Mouse (Mus musculus) hindbrain, embryonic 15.5 days (tissue): Measurements from ENCODE around the gene Bicra. TPM values are rescaled to one million over a fixed set of nuclear protein-coding genes. Genes with fewer than 3 reads are reported as not detected.

Source experiments
- ATAC-seq: fragments of 200-750 bp; cut with Nextera tagmentation; 2 replicates; pipeline ENCODE4 v1.8.0; 2017; ENCODE audit warnings: low read depth, moderate number of reproducible peaks, moderate TSS enrichment; ENCODE audit not compliant: low FRiP score
- H3K27ac ChIP-seq: fragments of 300-500 bp; sonication (generic); replicated peaks from 2 replicates; pipeline ENCODE4 v1.5.1; 2015; ENCODE audit warnings: mild to moderate bottlenecking, inconsistent platforms
- H3K27me3 ChIP-seq: fragments of 300-500 bp; sonication (generic); 2 replicates; pipeline ENCODE4 v1.6.1; 2015; ENCODE audit warnings: control low read depth, inconsistent platforms
- H3K36me3 ChIP-seq: fragments of 300-500 bp; sonication (generic); 2 replicates; pipeline ENCODE4 v1.6.1; 2015; ENCODE audit warnings: control low read depth, inconsistent platforms
- H3K4me1 ChIP-seq: fragments of 300-500 bp; sonication (generic); replicated peaks from 2 replicates; pipeline ENCODE4 v1.6.1; 2015; ENCODE audit warnings: control low read depth, inconsistent platforms
- H3K4me2 ChIP-seq: fragments of 300-500 bp; sonication (generic); 2 replicates; pipeline ENCODE4 v1.6.1; 2015; ENCODE audit warnings: moderate library complexity, mild to moderate bottlenecking, inconsistent platforms
- H3K4me3 ChIP-seq: fragments of 300-500 bp; sonication (generic); 2 replicates; pipeline ENCODE4 v1.5.1; 2015; ENCODE audit warnings: mild to moderate bottlenecking, inconsistent platforms
- H3K9ac ChIP-seq: fragments of 300-500 bp; sonication (generic); 2 replicates; pipeline ENCODE4 v1.6.1; 2015; ENCODE audit warnings: inconsistent platforms
- H3K9me3 ChIP-seq: fragments of 300-500 bp; sonication (generic); 2 replicates; pipeline ENCODE4 v1.6.1; 2016; ENCODE audit warnings: control low read depth, inconsistent platforms
- WGBS: fragments of 180-500 bp; shearing (Covaris S2); methylation state at CpG from one replicate; pipeline ENCODE4 v1.1.7; 2015; 5-methylcytosine and 5-hydroxymethylcytosine counted together
- polyA plus RNA-seq: library from polyadenylated mRNA; unstranded; fragments of >200 nt; fragmentation: Nextera tagmentation; extraction: Ambion mirVana; gene quantifications from 2 replicates; pipeline ENCODE4 v1.2.1, GENCODE M21; 2015

Gene Bicra
- polyA plus RNA-seq, 1 experiment from 2014 or later, result 8.7 TPM

GRCm38 (mm10) chr7:16056459-16057135, 8.9 kb upstream of the Bicra start:
- peaks cover 13% of the 10 kb centered on the region for H3K4me1 ChIP-seq
- ATAC-seq, result no peak

DNA sequence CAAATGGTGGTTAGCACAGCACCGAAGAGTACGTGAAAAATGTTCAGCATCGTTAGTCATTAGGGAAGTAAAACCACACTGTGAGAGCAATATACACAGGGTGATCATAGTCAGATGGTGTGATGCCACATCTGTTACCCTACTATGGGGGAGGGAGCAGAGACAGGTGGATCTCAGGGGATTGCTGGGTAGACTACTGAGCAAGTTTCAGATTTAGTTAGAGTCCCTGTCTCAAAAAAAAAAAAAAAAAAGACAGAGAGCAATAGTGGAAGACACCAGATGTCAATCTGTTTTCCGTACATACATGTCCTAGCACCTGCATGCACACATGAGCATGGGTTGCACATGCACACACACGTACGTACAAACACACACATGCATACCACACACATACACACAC, 7.9 kb upstream of the Bicra start:
- Histone ChIP-seq H3K36me3 (no peaks in the 10 kb centered on the region), H3K4me3 (no peak overlapping the region), H3K27ac (no peak overlapping the region), H3K27me3 (peaks cover 6% of the 10 kb centered on the region), H3K4me1 (peaks cover 14% of the 10 kb centered on the region), H3K9me3 (no peaks in the 10 kb centered on the region), H3K9ac (no peak overlapping the region), H3K4me2 (no peak overlapping the region)
- 84% methylated on average over 6 of the region's 6 CpGs for WGBS
- no peak for ATAC-seq

More at GRCm38 (mm10) chr7:16056459-16057135, 8.9 kb upstream of the Bicra start:
- no peak overlapping the region for H3K4me2 ChIP-seq
- H3K4me3 ChIP-seq, result no peak overlapping the region
- H3K9ac ChIP-seq, result no peak overlapping the region
- H3K27me3 ChIP-seq, result peaks cover 10% of the 10 kb centered on the region
- H3K9me3 ChIP-seq, result no peaks in the 10 kb centered on the region
- WGBS, result 31% methylated on average over 5 of the region's 5 CpGs
- H3K27ac ChIP-seq, result no peak overlapping the region
- no peaks in the 10 kb centered on the region for H3K36me3 ChIP-seq

DNA sequence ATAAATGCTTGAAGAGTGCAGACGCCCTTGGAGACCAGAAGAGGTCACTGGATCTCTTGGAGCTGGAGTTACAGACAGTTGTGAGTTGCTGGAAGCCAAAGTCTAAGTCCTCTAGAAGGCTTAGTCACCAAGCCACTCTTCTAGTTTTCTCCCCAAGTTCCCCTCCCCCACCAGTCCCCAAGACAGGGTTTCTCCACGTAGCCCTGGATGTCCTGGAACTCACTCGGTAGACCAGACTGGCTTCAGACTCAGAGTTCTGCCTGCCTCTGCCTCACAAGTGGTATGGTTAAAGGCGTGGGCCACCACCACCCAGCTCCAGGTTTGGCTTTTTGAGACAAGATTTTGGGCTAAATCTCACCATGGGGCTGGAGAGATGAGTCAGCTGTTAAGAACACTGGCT, 7.2 kb upstream of the Bicra start:
- H3K4me2 ChIP-seq, result no peak overlapping the region
- H3K36me3 ChIP-seq, result no peaks in the 10 kb centered on the region
- ATAC-seq, result no peak
- H3K4me3 ChIP-seq, result no peak overlapping the region
- WGBS, result 69% methylated on average over 4 of the region's 4 CpGs
- H3K4me1 ChIP-seq, result peaks cover 20% of the 10 kb centered on the region
- H3K9ac ChIP-seq, result no peak overlapping the region
- peaks cover 3% of the 10 kb centered on the region for H3K27me3 ChIP-seq
- H3K27ac ChIP-seq, result no peak overlapping the region
- H3K9me3 ChIP-seq, result no peaks in the 10 kb centered on the region

- no peak overlapping the region for H3K9ac ChIP-seq
- ATAC-seq, result no peak
- H3K4me2 ChIP-seq, result peak overlapping the region; percentile 59
- peak overlapping the region; percentile 49 for H3K27ac ChIP-seq
- H3K9me3 ChIP-seq, result no peaks in the 10 kb centered on the region
- peaks cover 31% of the 10 kb centered on the region for H3K4me1 ChIP-seq
- H3K36me3 ChIP-seq, result no peaks in the 10 kb centered on the region
- no peaks in the 10 kb centered on the region for H3K27me3 ChIP-seq
- peak overlapping the region; percentile 44 for H3K4me3 ChIP-seq
- WGBS, result 15% methylated on average over 6 of the region's 6 CpGs
These were observed 5.4 kb upstream of the Bicra start for GRCm38 (mm10) chr7:16053105-16053504.

GRCm38 (mm10) chr7:16052684-16053083, 5.0 kb upstream of the Bicra start:
- ATAC-seq, result peak; percentile 90
- under 1% methylated on average over 24 of the region's 24 CpGs for WGBS
- no peaks in the 10 kb centered on the region for H3K27me3 ChIP-seq
- peak overlapping the region; percentile 44 for H3K4me3 ChIP-seq
- H3K9me3 ChIP-seq, result no peaks in the 10 kb centered on the region
- H3K27ac ChIP-seq, result peak overlapping the region; percentile 75
- peaks cover 31% of the 10 kb centered on the region for H3K4me1 ChIP-seq
- peak overlapping the region; percentile 37 for H3K9ac ChIP-seq
- peak overlapping the region; percentile 59 for H3K4me2 ChIP-seq
- H3K36me3 ChIP-seq, result no peaks in the 10 kb centered on the region

- H3K27ac ChIP-seq, result peak overlapping the region; percentile 75
- H3K36me3 ChIP-seq, result no peaks in the 10 kb centered on the region
- H3K4me1 ChIP-seq, result peaks cover 31% of the 10 kb centered on the region
- no peaks in the 10 kb centered on the region for H3K9me3 ChIP-seq
- peak overlapping the region; percentile 59 for H3K4me2 ChIP-seq
- peak overlapping the region; percentile 37 for H3K9ac ChIP-seq
- WGBS, result 7% methylated on average over 19 of the region's 19 CpGs
- no peaks in the 10 kb centered on the region for H3K27me3 ChIP-seq
- peak overlapping the region; percentile 44 for H3K4me3 ChIP-seq
- ATAC-seq, result no peak
These were observed 4.3 kb upstream of the Bicra start for GRCm38 (mm10) chr7:16051883-16052595.

GRCm38 (mm10) chr7:16050600-16050999, 2.9 kb upstream of the Bicra start:
- ATAC-seq, result no peak
- peaks cover 39% of the 10 kb centered on the region for H3K4me1 ChIP-seq
- WGBS, result 98% methylated on average over 3 of the region's 3 CpGs
- H3K36me3 ChIP-seq, result no peaks in the 10 kb centered on the region
- no peak overlapping the region for H3K4me3 ChIP-seq
- H3K9me3 ChIP-seq, result no peaks in the 10 kb centered on the region
- H3K9ac ChIP-seq, result no peak overlapping the region
- H3K4me2 ChIP-seq, result no peak overlapping the region
- no peak overlapping the region for H3K27ac ChIP-seq
- H3K27me3 ChIP-seq, result no peaks in the 10 kb centered on the region

DNA sequence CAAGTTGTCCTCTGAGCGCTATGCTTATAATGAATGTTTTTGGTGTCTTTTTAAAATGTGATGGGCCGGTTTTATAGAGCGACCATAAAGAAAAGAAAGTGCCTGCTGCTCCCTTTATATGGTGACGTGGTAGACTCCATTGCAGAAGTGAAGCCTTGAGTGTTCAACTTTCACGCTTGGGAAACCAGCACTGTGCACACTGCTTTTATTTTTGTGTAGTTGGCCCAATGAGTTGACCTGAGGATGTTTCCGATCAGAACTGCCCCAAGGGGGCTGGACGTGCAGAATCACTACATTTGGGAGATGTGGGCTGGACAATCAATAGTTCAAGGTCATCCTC, 1.8 kb upstream of the Bicra start:
- Histone ChIP-seq H3K4me3 (peak overlapping the region; percentile 84), H3K9me3 (no peaks in the 10 kb centered on the region), H3K4me1 (peaks cover 50% of the 10 kb centered on the region), H3K4me2 (peak overlapping the region; percentile 83), H3K9ac (peak overlapping the region; percentile 82; the same call in 1 of the 2 replicates), H3K36me3 (no peaks in the 10 kb centered on the region), H3K27ac (peak overlapping the region; percentile 99; the same call in 1 of the 2 replicates), H3K27me3 (no peaks in the 10 kb centered on the region)
- ATAC-seq, result no peak
- 80% methylated on average over 7 of the region's 7 CpGs for WGBS

DNA sequence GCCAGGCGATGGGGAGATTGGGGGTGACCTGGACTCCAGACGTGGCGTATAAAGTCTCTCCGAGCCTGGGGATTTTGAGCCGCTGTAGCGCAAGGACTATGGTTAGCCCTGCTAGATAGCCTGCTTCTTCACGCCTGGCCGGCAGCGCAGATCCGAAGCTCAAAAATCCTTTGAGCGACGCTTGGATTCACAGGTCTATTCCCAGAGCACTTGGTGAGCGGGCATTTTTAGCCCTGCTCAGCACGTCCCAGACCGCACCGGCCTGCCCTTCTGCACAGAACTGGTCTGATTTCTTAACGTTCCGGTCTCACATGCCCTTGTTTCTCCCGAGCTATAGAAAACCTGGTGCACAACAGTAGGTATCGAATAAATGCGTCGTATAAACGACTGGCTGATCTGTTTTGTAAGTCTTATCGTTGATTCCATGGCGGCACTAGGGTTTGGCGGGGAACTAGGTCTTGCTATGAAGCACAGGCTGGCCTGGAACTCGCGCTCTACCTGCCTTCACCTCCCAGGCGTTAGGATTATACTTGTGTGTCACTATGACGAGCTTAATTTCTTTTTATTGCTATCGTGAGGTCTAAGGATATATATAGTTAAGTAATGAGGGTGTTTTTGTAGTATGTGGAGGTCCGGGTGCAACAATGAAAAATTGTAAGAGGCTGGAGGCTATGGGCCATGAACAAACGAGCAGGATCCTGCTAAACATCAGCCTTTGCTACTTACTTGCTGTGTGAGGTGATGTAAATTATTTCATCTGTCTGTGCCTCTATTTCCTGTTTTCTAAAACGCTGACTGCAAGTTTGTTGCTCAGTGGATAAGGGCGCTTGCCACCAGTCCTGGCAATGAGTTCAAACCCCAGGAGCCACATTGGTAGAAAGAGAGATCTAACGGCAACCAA, 1.2 kb upstream of the Bicra start:
- Histone ChIP-seq H3K9ac (peak overlapping the region; percentile 82), H3K27ac (peak overlapping the region; percentile 99), H3K9me3 (no peaks in the 10 kb centered on the region), H3K27me3 (no peaks in the 10 kb centered on the region), H3K4me2 (peak overlapping the region; percentile 83), H3K4me3 (peak overlapping the region; percentile 84), H3K36me3 (no peaks in the 10 kb centered on the region), H3K4me1 (peaks cover 56% of the 10 kb centered on the region)
- no peak for ATAC-seq
- WGBS, result 8% methylated on average over 36 of the region's 36 CpGs

DNA sequence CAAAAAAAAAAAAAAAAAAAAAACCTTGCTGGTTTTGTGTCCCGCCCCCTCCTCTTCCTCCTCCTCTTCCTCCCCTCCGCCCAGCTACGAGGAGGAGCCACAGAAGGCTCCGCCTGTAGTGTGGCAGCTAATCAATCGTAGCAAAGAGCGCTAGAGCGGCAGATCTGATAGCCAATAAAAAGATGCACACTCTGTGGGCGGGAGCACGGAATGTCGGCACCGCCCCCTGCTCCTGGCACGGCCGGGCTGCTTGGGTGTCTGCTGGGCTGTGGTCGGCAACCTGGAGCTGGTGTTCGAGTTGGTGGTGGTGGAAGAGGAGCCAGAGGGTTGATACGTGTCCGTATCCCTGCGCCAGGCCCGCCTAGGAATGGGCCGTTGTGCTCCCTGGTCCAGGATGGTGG, 443 bp upstream of the Bicra start:
- Histone ChIP-seq H3K27ac (peak overlapping the region; percentile 99), H3K4me3 (peak overlapping the region; percentile 84), H3K9ac (peak overlapping the region; percentile 98), H3K27me3 (no peaks in the 10 kb centered on the region), H3K9me3 (no peaks in the 10 kb centered on the region), H3K4me1 (peaks cover 60% of the 10 kb centered on the region), H3K36me3 (no peaks in the 10 kb centered on the region), H3K4me2 (peak overlapping the region; percentile 83)
- WGBS, result under 1% methylated on average over 20 of the region's 20 CpGs
- peak; percentile 89 for ATAC-seq

GRCm38 (mm10) chr7:16046481-16047337, 1.0 kb downstream of the Bicra start:
- peaks cover 62% of the 10 kb centered on the region for H3K4me1 ChIP-seq
- peak; percentile 20; the same call in 1 of the 2 replicates for ATAC-seq
- no peaks in the 10 kb centered on the region for H3K36me3 ChIP-seq
- WGBS, result under 1% methylated on average over 40 of the region's 46 CpGs
- H3K27ac ChIP-seq, result peak overlapping the region; percentile 99
- peak overlapping the region; percentile 83 for H3K4me2 ChIP-seq
- H3K4me3 ChIP-seq, result peak overlapping the region; percentile 84
- H3K27me3 ChIP-seq, result no peaks in the 10 kb centered on the region
- no peaks in the 10 kb centered on the region for H3K9me3 ChIP-seq
- peak overlapping the region; percentile 98 for H3K9ac ChIP-seq
